Mouse (Mus musculus): ENCODE results near the gene Rab15. TPM values are rescaled to one million over a fixed set of nuclear protein-coding genes. Genes with fewer than 3 reads are reported as not detected.

The Rab15 gene
- polyA plus RNA-seq, 1 experiment from 2014 or later, result 11.3 TPM

DNA sequence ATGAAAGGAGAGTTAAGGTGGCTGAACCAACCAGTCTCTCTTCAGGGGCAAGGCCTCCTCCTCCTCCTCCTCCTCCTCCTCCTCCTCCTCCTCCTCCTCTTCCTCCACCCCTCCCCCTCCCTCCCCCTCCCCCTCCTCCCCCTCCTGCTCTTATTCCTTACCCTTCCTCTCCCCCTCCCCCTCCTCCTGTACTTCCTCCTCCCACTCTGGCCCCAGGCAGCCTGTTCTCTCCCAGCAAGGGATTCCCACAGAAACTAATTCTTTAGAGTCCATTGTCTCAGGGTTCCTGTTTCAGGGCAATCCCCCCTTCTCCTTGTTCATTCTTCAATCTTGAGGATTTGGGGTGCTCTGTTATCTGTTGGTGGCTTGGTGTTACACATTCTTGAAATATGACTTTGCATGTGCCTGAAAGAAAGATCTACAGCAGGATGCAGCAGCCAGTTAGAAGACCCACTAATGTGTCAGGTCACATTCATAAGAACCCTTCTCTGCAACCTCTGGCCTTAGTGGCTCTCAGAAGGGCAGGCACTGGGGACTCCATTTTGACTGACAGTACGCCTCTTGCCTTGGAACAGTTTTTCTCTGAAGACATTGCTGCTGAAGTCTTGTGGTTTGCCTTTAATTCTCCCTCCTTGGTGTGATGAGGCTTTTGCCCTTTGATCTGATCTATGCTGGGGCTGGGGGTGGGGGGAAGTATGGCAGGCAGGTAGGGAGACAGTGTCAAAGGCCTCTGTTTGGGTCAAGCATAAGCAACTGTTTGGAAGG lies 30.9 kb upstream of the Rab15 start:
- Histone ChIP-seq H3K27me3 (ENCODE audit: control insufficient read depth, insufficient read depth, low read length) (no peaks in the 10 kb centered on the region), H3K9ac (ENCODE audit: low read depth, low read length) (no peak overlapping the region), H3K4me1 (replicated peaks; ENCODE audit: control insufficient read depth, insufficient read depth, low read length) (no peaks in the 10 kb centered on the region), H3K4me2 (replicated peaks; ENCODE audit: low read depth, low read length) (no peak overlapping the region), H3K4me3 (ENCODE audit: low read depth, low read length) (no peak overlapping the region), H3K27ac (ENCODE audit: low read depth, low read length) (no peak overlapping the region), H3K9me3 (ENCODE audit: control insufficient read depth, low read length) (no peaks in the 10 kb centered on the region), H3K36me3 (ENCODE audit: control insufficient read depth, insufficient read depth, low read length) (no peaks in the 10 kb centered on the region)
- DNase-seq (ENCODE audit: low spot score) (no peak), ATAC-seq (ENCODE audit: low FRiP score) (no peak)
- WGBS, result 68% methylated on average over 1 of the region's 1 CpGs

DNA sequence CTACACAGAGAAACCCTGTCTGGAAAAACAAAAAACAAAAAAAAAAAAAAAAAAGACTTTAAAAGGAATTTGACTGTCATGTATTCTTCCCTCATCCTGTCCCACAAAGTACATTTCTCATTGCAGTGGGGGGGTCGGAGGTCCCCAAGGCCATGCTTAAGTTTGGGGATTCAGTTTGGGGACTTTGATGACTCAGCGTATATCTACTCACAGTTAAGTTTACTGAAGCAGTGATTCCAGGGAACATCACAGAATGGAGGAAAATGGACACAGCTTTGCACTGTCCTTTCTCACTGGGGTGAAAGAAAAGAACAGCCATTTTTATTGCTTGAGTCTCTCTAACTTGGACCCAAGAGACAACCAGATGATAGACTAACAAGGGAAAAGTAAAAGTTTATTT lies 29.7 kb upstream of the Rab15 start:
- H3K9me3 ChIP-seq (ENCODE audit: control insufficient read depth, low read length), result no peaks in the 10 kb centered on the region
- DNase-seq (ENCODE audit: low spot score) (no peak), ATAC-seq (ENCODE audit: low FRiP score) (no peak)
- no peaks in the 10 kb centered on the region for H3K4me1 ChIP-seq (replicated peaks; ENCODE audit: control insufficient read depth, insufficient read depth, low read length)
- 84% methylated on average over 2 of the region's 2 CpGs for WGBS
- no peaks in the 10 kb centered on the region for H3K27me3 ChIP-seq (ENCODE audit: control insufficient read depth, insufficient read depth, low read length)
- H3K36me3 ChIP-seq (ENCODE audit: control insufficient read depth, insufficient read depth, low read length), result no peaks in the 10 kb centered on the region
- no peak overlapping the region for H3K27ac ChIP-seq (ENCODE audit: low read depth, low read length)
- no peak overlapping the region for H3K9ac ChIP-seq (ENCODE audit: low read depth, low read length)
- no peak overlapping the region for H3K4me3 ChIP-seq (ENCODE audit: low read depth, low read length)
- H3K4me2 ChIP-seq (replicated peaks; ENCODE audit: low read depth, low read length), result no peak overlapping the region

DNA sequence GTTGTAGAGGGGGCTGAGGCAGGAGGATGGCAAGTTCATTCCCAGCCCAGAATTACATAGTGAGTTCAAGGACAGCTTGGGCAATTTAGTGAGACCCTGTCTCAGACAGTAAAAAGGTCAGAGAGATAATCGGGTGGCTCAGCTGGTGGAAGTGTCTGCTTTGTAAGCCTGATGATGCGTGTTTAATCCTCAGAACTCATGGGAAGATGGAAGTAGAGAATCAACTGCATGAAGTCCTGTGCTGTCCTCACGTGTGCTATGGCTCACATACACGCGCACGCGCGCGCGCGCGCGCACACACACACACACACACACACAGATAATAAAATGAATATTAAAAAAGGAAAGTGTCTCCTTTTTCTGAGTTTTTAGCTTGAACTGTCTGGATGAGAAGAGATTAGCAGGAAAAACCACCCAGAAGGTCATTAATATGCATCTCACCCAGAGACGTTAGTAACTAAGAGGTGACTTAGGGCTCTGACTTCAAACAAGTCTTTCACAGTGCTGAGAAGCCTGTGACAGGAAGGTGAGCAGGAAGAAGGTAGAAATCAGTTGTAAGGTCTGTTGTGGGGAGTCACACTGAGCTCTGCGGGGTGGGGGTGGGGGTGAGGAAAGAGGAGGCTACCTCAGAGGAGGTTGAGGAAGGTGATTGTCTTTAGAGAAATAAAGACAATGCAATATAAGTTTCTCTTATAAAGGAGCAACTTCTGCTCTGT lies 21.8 kb upstream of the Rab15 start:
- Histone ChIP-seq H3K4me3 (ENCODE audit: low read depth, low read length) (no peak overlapping the region), H3K4me1 (replicated peaks; ENCODE audit: control insufficient read depth, insufficient read depth, low read length) (no peaks in the 10 kb centered on the region), H3K9ac (ENCODE audit: low read depth, low read length) (no peak overlapping the region), H3K4me2 (replicated peaks; ENCODE audit: low read depth, low read length) (no peak overlapping the region), H3K36me3 (ENCODE audit: control insufficient read depth, insufficient read depth, low read length) (no peaks in the 10 kb centered on the region), H3K27me3 (ENCODE audit: control insufficient read depth, insufficient read depth, low read length) (no peaks in the 10 kb centered on the region), H3K27ac (ENCODE audit: low read depth, low read length) (no peak overlapping the region), H3K9me3 (ENCODE audit: control insufficient read depth, low read length) (no peaks in the 10 kb centered on the region)
- WGBS, result 89% methylated on average over 15 of the region's 15 CpGs
- DNase-seq (ENCODE audit: low spot score), result no peak
- no peak for ATAC-seq (ENCODE audit: low FRiP score)

- no peak overlapping the region for H3K27ac ChIP-seq (ENCODE audit: low read depth, low read length)
- H3K4me1 ChIP-seq (replicated peaks; ENCODE audit: control insufficient read depth, insufficient read depth, low read length), result 0 out of 2 replicates have a peak, but pooled peaks cover 2% of the 10 kb centered on the region
- no peaks in the 10 kb centered on the region for H3K27me3 ChIP-seq (ENCODE audit: control insufficient read depth, insufficient read depth, low read length)
- WGBS, result 78% methylated on average over 6 of the region's 6 CpGs
- no peak for ATAC-seq (ENCODE audit: low FRiP score)
- no peak for DNase-seq (ENCODE audit: low spot score)
- H3K9me3 ChIP-seq (ENCODE audit: control insufficient read depth, low read length), result no peaks in the 10 kb centered on the region
- H3K36me3 ChIP-seq (ENCODE audit: control insufficient read depth, insufficient read depth, low read length), result no peaks in the 10 kb centered on the region
- no peak overlapping the region for H3K4me3 ChIP-seq (ENCODE audit: low read depth, low read length)
- no peak overlapping the region for H3K9ac ChIP-seq (ENCODE audit: low read depth, low read length)
- H3K4me2 ChIP-seq (replicated peaks; ENCODE audit: low read depth, low read length), result no peak overlapping the region
Measured at GRCm38 (mm10) chr12:76840081-76840480, 17.4 kb upstream of the Rab15 start.

- Histone ChIP-seq H3K27ac (ENCODE audit: low read depth, low read length) (no peak overlapping the region), H3K4me3 (ENCODE audit: low read depth, low read length) (no peak overlapping the region), H3K27me3 (ENCODE audit: control insufficient read depth, insufficient read depth, low read length) (no peaks in the 10 kb centered on the region), H3K36me3 (ENCODE audit: control insufficient read depth, insufficient read depth, low read length) (no peaks in the 10 kb centered on the region), H3K4me2 (replicated peaks; ENCODE audit: low read depth, low read length) (no peak overlapping the region), H3K9ac (ENCODE audit: low read depth, low read length) (no peak overlapping the region), H3K9me3 (ENCODE audit: control insufficient read depth, low read length) (no peaks in the 10 kb centered on the region), H3K4me1 (replicated peaks; ENCODE audit: control insufficient read depth, insufficient read depth, low read length) (0 out of 2 replicates have a peak, but pooled peaks cover 2% of the 10 kb centered on the region)
- WGBS, result 95% methylated on average over 4 of the region's 4 CpGs
- ATAC-seq (ENCODE audit: low FRiP score) (no peak), DNase-seq (ENCODE audit: low spot score) (no peak)
Measured at GRCm38 (mm10) chr12:76839298-76839697, 16.6 kb upstream of the Rab15 start.

DNA sequence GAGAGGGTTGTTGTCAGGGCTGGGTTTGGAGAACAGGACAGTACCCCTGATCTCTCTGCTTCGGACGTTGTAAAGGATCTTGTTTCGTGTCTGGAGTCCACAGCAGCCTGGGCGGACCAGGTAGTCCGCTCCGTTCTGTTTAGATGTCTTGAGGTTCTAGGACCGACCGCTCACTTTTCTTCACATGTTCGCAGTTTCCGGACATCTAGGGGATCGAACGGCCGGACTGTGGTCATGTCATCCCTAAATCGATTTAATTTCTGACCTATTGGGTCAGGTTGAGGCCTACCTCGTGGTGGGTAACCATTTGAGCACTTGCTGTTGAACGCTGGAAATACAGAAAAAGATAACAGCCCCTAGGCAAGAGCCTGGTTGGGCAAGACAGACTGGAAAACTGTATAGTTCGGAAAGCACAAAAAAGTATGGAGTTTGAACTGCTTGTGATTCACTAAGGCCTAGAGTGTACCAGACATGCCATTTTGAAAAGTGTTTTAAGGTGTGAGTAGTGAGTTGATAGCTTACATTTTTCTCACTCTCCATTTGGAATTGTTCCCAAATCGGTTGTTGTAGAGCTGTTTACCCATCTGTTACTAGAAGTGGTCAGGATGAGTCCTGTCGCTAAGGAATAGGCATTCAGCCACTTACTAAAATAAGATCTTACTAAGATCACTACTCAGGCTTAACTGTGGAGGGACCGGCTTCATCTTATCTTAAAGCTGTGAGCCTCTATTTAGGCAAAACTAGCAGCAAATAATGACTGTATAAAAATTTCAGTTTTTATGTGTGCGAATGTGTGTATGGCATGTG lies 15.3 kb upstream of the Rab15 start:
- ATAC-seq (ENCODE audit: low FRiP score) (no peak), DNase-seq (ENCODE audit: low spot score) (no peak)
- Histone ChIP-seq H3K4me3 (ENCODE audit: low read depth, low read length) (peak overlapping the region; percentile 64), H3K4me2 (replicated peaks; ENCODE audit: low read depth, low read length) (peak overlapping the region; percentile 39), H3K27me3 (ENCODE audit: control insufficient read depth, insufficient read depth, low read length) (no peaks in the 10 kb centered on the region), H3K9me3 (ENCODE audit: control insufficient read depth, low read length) (no peaks in the 10 kb centered on the region), H3K36me3 (ENCODE audit: control insufficient read depth, insufficient read depth, low read length) (no peaks in the 10 kb centered on the region), H3K9ac (ENCODE audit: low read depth, low read length) (peak overlapping the region; percentile 69), H3K27ac (ENCODE audit: low read depth, low read length) (no peak overlapping the region), H3K4me1 (replicated peaks; ENCODE audit: control insufficient read depth, insufficient read depth, low read length) (0 out of 2 replicates have a peak, but pooled peaks cover 2% of the 10 kb centered on the region)
- WGBS, result 14% methylated on average over 21 of the region's 21 CpGs

DNA sequence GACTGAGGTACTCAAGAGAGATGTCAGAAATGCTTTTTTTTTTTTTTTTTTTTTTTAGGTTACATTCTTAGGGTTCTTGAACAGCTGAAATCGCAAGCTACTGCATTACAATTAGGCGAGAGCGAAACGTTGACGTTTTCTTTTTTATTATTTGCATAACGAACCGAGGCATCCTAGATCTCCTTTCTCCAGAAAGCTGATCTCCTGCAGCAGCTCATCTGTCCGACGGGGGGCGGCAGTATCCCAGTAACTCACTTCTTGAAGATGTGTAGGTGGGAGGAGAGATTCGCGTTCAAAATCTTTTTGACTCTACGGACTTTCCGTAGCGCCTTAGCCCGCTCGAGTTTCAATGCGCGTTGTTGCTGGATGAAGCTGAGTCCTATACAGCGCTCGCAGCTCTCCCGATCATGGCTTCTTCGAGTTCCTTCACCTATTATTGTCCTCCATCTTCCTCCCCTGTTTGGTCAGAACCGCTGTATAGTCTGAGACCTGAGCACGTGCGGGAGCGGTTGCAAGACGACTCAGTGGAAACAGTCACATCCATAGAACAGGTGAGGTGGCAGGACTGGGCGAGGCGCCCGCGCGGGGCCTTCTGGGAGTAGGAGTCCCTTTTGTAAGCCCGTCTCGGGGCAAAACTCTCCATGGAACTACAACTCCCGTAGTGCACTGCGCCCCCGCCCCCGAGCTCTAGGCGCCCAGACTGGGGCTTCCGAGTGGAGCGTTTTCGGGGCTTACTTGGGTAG lies 14.6 kb upstream of the Rab15 start:
- no peaks in the 10 kb centered on the region for H3K27me3 ChIP-seq (ENCODE audit: control insufficient read depth, insufficient read depth, low read length)
- no peak overlapping the region for H3K27ac ChIP-seq (ENCODE audit: low read depth, low read length)
- ATAC-seq (ENCODE audit: low FRiP score), result peak; percentile 99
- H3K9ac ChIP-seq (ENCODE audit: low read depth, low read length), result peak overlapping the region; percentile 69
- peak overlapping the region; percentile 64 for H3K4me3 ChIP-seq (ENCODE audit: low read depth, low read length)
- WGBS, result under 1% methylated on average over 43 of the region's 43 CpGs
- peak overlapping the region; percentile 39; the same call in 1 of the 2 replicates for H3K4me2 ChIP-seq (replicated peaks; ENCODE audit: low read depth, low read length)
- 0 out of 2 replicates have a peak, but pooled peaks cover 2% of the 10 kb centered on the region for H3K4me1 ChIP-seq (replicated peaks; ENCODE audit: control insufficient read depth, insufficient read depth, low read length)
- DNase-seq (ENCODE audit: low spot score), result peak; percentile 96
- no peaks in the 10 kb centered on the region for H3K9me3 ChIP-seq (ENCODE audit: control insufficient read depth, low read length)
- H3K36me3 ChIP-seq (ENCODE audit: control insufficient read depth, insufficient read depth, low read length), result no peaks in the 10 kb centered on the region

GRCm38 (mm10) chr12:76832704-76833103 lies 10.0 kb upstream of the Rab15 start:
- H3K27ac ChIP-seq (ENCODE audit: low read depth, low read length), result no peak overlapping the region
- H3K27me3 ChIP-seq (ENCODE audit: control insufficient read depth, insufficient read depth, low read length), result no peaks in the 10 kb centered on the region
- no peak overlapping the region for H3K9ac ChIP-seq (ENCODE audit: low read depth, low read length)
- H3K9me3 ChIP-seq (ENCODE audit: control insufficient read depth, low read length), result no peaks in the 10 kb centered on the region
- H3K4me1 ChIP-seq (replicated peaks; ENCODE audit: control insufficient read depth, insufficient read depth, low read length), result no peaks in the 10 kb centered on the region
- WGBS, result 3% methylated on average over 3 of the region's 3 CpGs
- no peak overlapping the region for H3K4me3 ChIP-seq (ENCODE audit: low read depth, low read length)
- H3K36me3 ChIP-seq (ENCODE audit: control insufficient read depth, insufficient read depth, low read length), result no peaks in the 10 kb centered on the region
- H3K4me2 ChIP-seq (replicated peaks; ENCODE audit: low read depth, low read length), result no peak overlapping the region
- DNase-seq (ENCODE audit: low spot score) (peak; percentile 54), ATAC-seq (ENCODE audit: low FRiP score) (no peak)
